Mouse (Mus musculus) neural tube, embryonic 11.5 days (tissue): ENCODE results near the gene Nat9. TPM values are rescaled to one million over a fixed set of nuclear protein-coding genes. Genes with fewer than 3 reads are reported as not detected.

ENCODE experiments used
- ATAC-seq: fragments of 200-750 bp; cut with Nextera tagmentation; 2 replicates; pipeline ENCODE4 v1.8.0; 2017; ENCODE audit warnings: moderate number of reproducible peaks, mild to moderate bottlenecking, moderate TSS enrichment, moderate library complexity; ENCODE audit not compliant: insufficient read depth, low FRiP score, low TSS enrichment
- DNase-seq: peaks from one replicate; pipeline ENCODE4 v3.0.0-alpha.2; 2015; ENCODE audit warnings: low spot score
- H3K27ac ChIP-seq: fragments of 300-500 bp; sonication (generic); 2 replicates; pipeline ENCODE4 v1.5.1; 2014; ENCODE audit warnings: low read depth, mild to moderate bottlenecking, low read length
- H3K27me3 ChIP-seq: fragments of 300-500 bp; sonication (generic); 2 replicates; pipeline ENCODE4 v1.6.1; 2014; ENCODE audit warnings: mild to moderate bottlenecking, low read length, mixed read lengths; ENCODE audit not compliant: control insufficient read depth, insufficient read depth
- H3K36me3 ChIP-seq: fragments of 300-500 bp; sonication (generic); 2 replicates; pipeline ENCODE4 v1.6.1; 2014; ENCODE audit warnings: mild to moderate bottlenecking, low read length, moderate library complexity, mixed read lengths; ENCODE audit not compliant: control insufficient read depth, insufficient read depth
- H3K4me1 ChIP-seq: fragments of 300-500 bp; sonication (generic); 2 replicates; pipeline ENCODE4 v1.6.1; 2014; ENCODE audit warnings: low read length, mixed read lengths; ENCODE audit not compliant: control insufficient read depth, insufficient read depth
- H3K4me2 ChIP-seq: fragments of 300-500 bp; sonication (generic); 2 replicates; pipeline ENCODE4 v1.6.1; 2014; ENCODE audit warnings: low read depth, mild to moderate bottlenecking, moderate library complexity
- H3K4me3 ChIP-seq: fragments of 300-500 bp; sonication (generic); 2 replicates; pipeline ENCODE4 v1.5.1; 2014; ENCODE audit warnings: low read depth, low read length
- H3K9ac ChIP-seq: fragments of 300-500 bp; sonication (generic); 2 replicates; pipeline ENCODE4 v1.6.1; 2014; ENCODE audit warnings: mild to moderate bottlenecking, low read length
- H3K9me3 ChIP-seq: fragments of 300-500 bp; sonication (generic); 2 replicates; pipeline ENCODE4 v1.6.1; 2016; ENCODE audit warnings: low read length; ENCODE audit not compliant: control insufficient read depth
- WGBS: fragments of 180-500 bp; shearing (Covaris S2); extraction: QIAGEN DNeasy Blood & Tissue Kit; methylation state at CpG from one replicate; pipeline ENCODE4 v1.1.7; 2014; 5-methylcytosine and 5-hydroxymethylcytosine counted together
- polyA plus RNA-seq: library from polyadenylated mRNA; unstranded; fragments of >200 nt; fragmentation: Nextera tagmentation; extraction: Ambion mirVana; gene quantifications from 2 replicates; pipeline ENCODE4 v1.2.1, GENCODE M21; 2014

Nat9 gene
- polyA plus RNA-seq, 1 experiment from 2014 or later = 20.3 TPM

GRCm38 (mm10) chr11:115228430-115228829 is 40.8 kb upstream of the Nat9 start:
- Histone ChIP-seq H3K9me3 (no peaks in the 10 kb centered on the region), H3K4me2 (no peak overlapping the region), H3K9ac (no peak overlapping the region), H3K27me3 (no peaks in the 10 kb centered on the region; the same call in 1 of the 2 replicates), H3K27ac (no peak overlapping the region), H3K4me1 (peaks cover 32% of the 10 kb centered on the region), H3K36me3 (no peaks in the 10 kb centered on the region), H3K4me3 (no peak overlapping the region)
- 68% methylated on average over 7 of the region's 7 CpGs for WGBS
- DNase-seq = no peak
- ATAC-seq = no peak

GRCm38 (mm10) chr11:115227640-115228039 is 40.0 kb upstream of the Nat9 start:
- WGBS = 31% methylated on average over 12 of the region's 12 CpGs
- no peaks in the 10 kb centered on the region for H3K9me3 ChIP-seq
- no peaks in the 10 kb centered on the region; the same call in 1 of the 2 replicates for H3K27me3 ChIP-seq
- no peak overlapping the region for H3K27ac ChIP-seq
- H3K4me3 ChIP-seq = no peak overlapping the region
- ATAC-seq (no peak), DNase-seq (no peak)
- no peak overlapping the region for H3K4me2 ChIP-seq
- no peak overlapping the region for H3K9ac ChIP-seq
- H3K36me3 ChIP-seq = no peaks in the 10 kb centered on the region
- H3K4me1 ChIP-seq = peaks cover 30% of the 10 kb centered on the region

- no peak overlapping the region for H3K4me2 ChIP-seq
- H3K27ac ChIP-seq = no peak overlapping the region
- ATAC-seq = no peak
- no peaks in the 10 kb centered on the region for H3K36me3 ChIP-seq
- 48% methylated on average over 14 of the region's 14 CpGs for WGBS
- peaks cover 29% of the 10 kb centered on the region for H3K4me1 ChIP-seq
- H3K4me3 ChIP-seq = no peak overlapping the region
- H3K27me3 ChIP-seq = no peaks in the 10 kb centered on the region; the same call in 1 of the 2 replicates
- H3K9me3 ChIP-seq = no peaks in the 10 kb centered on the region
- DNase-seq = no peak
- H3K9ac ChIP-seq = no peak overlapping the region; the same call in 1 of the 2 replicates
Measured at GRCm38 (mm10) chr11:115226811-115227491, 39.3 kb upstream of the Nat9 start.

- 70% methylated on average over 6 of the region's 6 CpGs for WGBS
- DNase-seq = no peak
- Histone ChIP-seq H3K9ac (no peak overlapping the region), H3K4me1 (peaks cover 20% of the 10 kb centered on the region), H3K4me3 (no peak overlapping the region), H3K36me3 (no peaks in the 10 kb centered on the region), H3K27me3 (no peaks in the 10 kb centered on the region; the same call in 1 of the 2 replicates), H3K9me3 (no peaks in the 10 kb centered on the region), H3K4me2 (no peak overlapping the region), H3K27ac (no peak overlapping the region)
- no peak for ATAC-seq
Measured at GRCm38 (mm10) chr11:115225301-115225700, 37.6 kb upstream of the Nat9 start.

- Histone ChIP-seq H3K4me1 (peaks cover 20% of the 10 kb centered on the region), H3K4me2 (no peak overlapping the region), H3K36me3 (no peaks in the 10 kb centered on the region), H3K9ac (no peak overlapping the region), H3K27ac (no peak overlapping the region), H3K4me3 (no peak overlapping the region), H3K9me3 (no peaks in the 10 kb centered on the region), H3K27me3 (no peaks in the 10 kb centered on the region; the same call in 1 of the 2 replicates)
- DNase-seq (peak; percentile 78), ATAC-seq (no peak)
- WGBS = 52% methylated on average over 8 of the region's 8 CpGs
Measured at GRCm38 (mm10) chr11:115224889-115225288, 37.2 kb upstream of the Nat9 start.

GRCm38 (mm10) chr11:115223877-115224276 is 36.2 kb upstream of the Nat9 start:
- no peak for ATAC-seq
- 78% methylated on average over 6 of the region's 6 CpGs for WGBS

GRCm38 (mm10) chr11:115223451-115223850 is 35.8 kb upstream of the Nat9 start:
- H3K4me3 ChIP-seq = no peak overlapping the region
- 67% methylated on average over 11 of the region's 11 CpGs for WGBS
- no peaks in the 10 kb centered on the region; the same call in 1 of the 2 replicates for H3K27me3 ChIP-seq
- no peaks in the 10 kb centered on the region for H3K9me3 ChIP-seq
- H3K27ac ChIP-seq = no peak overlapping the region
- no peaks in the 10 kb centered on the region for H3K36me3 ChIP-seq
- DNase-seq = no peak
- ATAC-seq = no peak
- peaks cover 12% of the 10 kb centered on the region for H3K4me1 ChIP-seq
- no peak overlapping the region for H3K9ac ChIP-seq
- H3K4me2 ChIP-seq = no peak overlapping the region

More at GRCm38 (mm10) chr11:115223877-115224276, 36.2 kb upstream of the Nat9 start:
- Histone ChIP-seq H3K36me3 (no peaks in the 10 kb centered on the region), H3K9me3 (no peaks in the 10 kb centered on the region), H3K4me3 (no peak overlapping the region), H3K27ac (no peak overlapping the region), H3K27me3 (no peaks in the 10 kb centered on the region; the same call in 1 of the 2 replicates), H3K4me2 (no peak overlapping the region), H3K4me1 (peaks cover 14% of the 10 kb centered on the region), H3K9ac (no peak overlapping the region)
- no peak for DNase-seq

- H3K4me3 ChIP-seq = no peak overlapping the region
- H3K9me3 ChIP-seq = no peaks in the 10 kb centered on the region
- no peak overlapping the region for H3K27ac ChIP-seq
- no peak for DNase-seq
- H3K27me3 ChIP-seq = no peaks in the 10 kb centered on the region; the same call in 1 of the 2 replicates
- 42% methylated on average over 5 of the region's 5 CpGs for WGBS
- no peaks in the 10 kb centered on the region for H3K36me3 ChIP-seq
- H3K4me2 ChIP-seq = no peak overlapping the region
- H3K9ac ChIP-seq = no peak overlapping the region
- H3K4me1 ChIP-seq = peaks cover 10% of the 10 kb centered on the region
- no peak for ATAC-seq
Measured at GRCm38 (mm10) chr11:115222570-115222969, 34.9 kb upstream of the Nat9 start.

GRCm38 (mm10) chr11:115222077-115222476 is 34.4 kb upstream of the Nat9 start:
- H3K4me3 ChIP-seq = no peak overlapping the region
- no peaks in the 10 kb centered on the region for H3K36me3 ChIP-seq
- peaks cover 9% of the 10 kb centered on the region for H3K4me1 ChIP-seq
- ATAC-seq (no peak), DNase-seq (no peak)
- no peak overlapping the region for H3K4me2 ChIP-seq
- H3K27me3 ChIP-seq = no peaks in the 10 kb centered on the region; the same call in 1 of the 2 replicates
- WGBS = 68% methylated on average over 12 of the region's 12 CpGs
- H3K9ac ChIP-seq = no peak overlapping the region
- no peak overlapping the region for H3K27ac ChIP-seq
- H3K9me3 ChIP-seq = no peaks in the 10 kb centered on the region
